Mouse (Mus musculus) midbrain, embryonic 11.5 days (tissue): ENCODE results near the gene Rrn3. TPM values are rescaled to one million over a fixed set of nuclear protein-coding genes. Genes with fewer than 3 reads are reported as not detected.
A peak's percentile ranks its signal among the peaks of the same experiment; 100 is the strongest.
"Not testable (repeated sequence)": the region's sequence is repeated elsewhere in the genome, so short reads cannot be mapped to it uniquely, and the experiment has no call there.

Source experiments
- ATAC-seq: fragments of 200-750 bp; cut with Nextera tagmentation; 2 replicates; pipeline ENCODE4 v1.8.0; 2017; ENCODE audit warnings: moderate TSS enrichment, moderate library complexity; ENCODE audit not compliant: low FRiP score
- DNase-seq: peaks from one replicate; pipeline ENCODE4 v3.0.0; 2015; ENCODE audit warnings: low spot score; ENCODE audit errors: missing footprints
- H3K27ac ChIP-seq: fragments of 300-500 bp; sonication (generic); 2 replicates; pipeline ENCODE4 v1.5.1; 2014; ENCODE audit warnings: low read depth, low read length
- H3K27me3 ChIP-seq: fragments of 300-500 bp; sonication (generic); 2 replicates; pipeline ENCODE4 v1.6.1; 2014; ENCODE audit warnings: mild to moderate bottlenecking, low read length, moderate library complexity, mixed read lengths; ENCODE audit not compliant: control insufficient read depth, insufficient read depth
- H3K36me3 ChIP-seq: fragments of 300-500 bp; sonication (generic); 2 replicates; pipeline ENCODE4 v1.6.1; 2014; ENCODE audit warnings: mild to moderate bottlenecking, low read length, moderate library complexity, mixed read lengths; ENCODE audit not compliant: control insufficient read depth, insufficient read depth
- H3K4me1 ChIP-seq: fragments of 300-500 bp; sonication (generic); 2 replicates; pipeline ENCODE4 v1.6.1; 2014; ENCODE audit warnings: low read length; ENCODE audit not compliant: control insufficient read depth, insufficient read depth
- H3K4me2 ChIP-seq: fragments of 300-500 bp; sonication (generic); 2 replicates; pipeline ENCODE4 v1.6.1; 2014; ENCODE audit warnings: mild to moderate bottlenecking, moderate library complexity
- H3K4me3 ChIP-seq: fragments of 300-500 bp; sonication (generic); 2 replicates; pipeline ENCODE4 v1.5.1; 2014; ENCODE audit warnings: low read depth, low read length
- H3K9ac ChIP-seq: fragments of 300-500 bp; sonication (generic); 2 replicates; pipeline ENCODE4 v1.6.1; 2014; ENCODE audit warnings: low read length
- H3K9me3 ChIP-seq: fragments of 300-500 bp; sonication (generic); 2 replicates; pipeline ENCODE4 v1.6.1; 2016; ENCODE audit warnings: low read length; ENCODE audit not compliant: control insufficient read depth
- WGBS: fragments of 180-500 bp; shearing (Covaris S2); extraction: QIAGEN DNeasy Blood & Tissue Kit; methylation state at CpG from one replicate; pipeline ENCODE4 v1.1.7; 2014; 5-methylcytosine and 5-hydroxymethylcytosine counted together
- polyA plus RNA-seq: library from polyadenylated mRNA; unstranded; fragments of >200 nt; fragmentation: Nextera tagmentation; extraction: Ambion mirVana; gene quantifications from 2 replicates; pipeline ENCODE4 v1.2.1, GENCODE M21; 2014

Rrn3 gene
- 107 and 118 TPM in 2 replicates for polyA plus RNA-seq

- DNase-seq (peak; percentile 98), ATAC-seq (peak; percentile 99)
- Histone ChIP-seq H3K27me3 (no peaks in the 10 kb centered on the region), H3K4me3 (peak within 1 kb of the TSS; percentile 81), H3K4me1 (peaks cover 16% of the 10 kb centered on the region), H3K36me3 (peaks cover 3% of the 10 kb centered on the region), H3K9me3 (no peaks in the 10 kb centered on the region), H3K27ac (peak within 1 kb of the TSS; percentile 72), H3K4me2 (peak within 1 kb of the TSS; percentile 69), H3K9ac (peak within 1 kb of the TSS; percentile 91)
- WGBS, result under 1% methylated on average over 55 of the region's 57 CpGs
These were observed at the start of gene Rrn3 for GRCm38 (mm10) chr16:13780353-13781036. Rrn3 (plus strand) TSS chr16:13780708.

- no peaks in the 10 kb centered on the region for H3K27me3 ChIP-seq
- no peak overlapping the region for H3K9ac ChIP-seq
- no peak for ATAC-seq
- no peaks in the 10 kb centered on the region for H3K36me3 ChIP-seq
- H3K4me3 ChIP-seq, result no peak overlapping the region
- no peak overlapping the region for H3K27ac ChIP-seq
- WGBS, result 79% methylated on average over 3 of the region's 3 CpGs
- no peaks in the 10 kb centered on the region for H3K9me3 ChIP-seq
- H3K4me1 ChIP-seq, result no peaks in the 10 kb centered on the region
- no peak for DNase-seq
- H3K4me2 ChIP-seq, result no peak overlapping the region
These were observed 47.7 kb upstream of the Rrn3 start for GRCm38 (mm10) chr16:13732786-13733185.

GRCm38 (mm10) chr16:13733518-13734137, 46.9 kb upstream of the Rrn3 start:
- Histone ChIP-seq H3K27me3 (no peaks in the 10 kb centered on the region), H3K4me1 (no peaks in the 10 kb centered on the region), H3K9ac (no peak overlapping the region), H3K4me3 (no peak overlapping the region), H3K4me2 (no peak overlapping the region), H3K36me3 (no peaks in the 10 kb centered on the region), H3K27ac (no peak overlapping the region), H3K9me3 (no peaks in the 10 kb centered on the region)
- ATAC-seq (peak; percentile 33; the same call in 1 of the 2 replicates), DNase-seq (peak; percentile 91)
- WGBS, result 25% methylated on average over 9 of the region's 9 CpGs

GRCm38 (mm10) chr16:13735977-13736376, 44.5 kb upstream of the Rrn3 start:
- no peak overlapping the region for H3K4me3 ChIP-seq
- H3K9ac ChIP-seq, result no peak overlapping the region
- ATAC-seq, result no peak
- H3K4me1 ChIP-seq, result no peaks in the 10 kb centered on the region
- H3K27ac ChIP-seq, result no peak overlapping the region
- 91% methylated on average over 8 of the region's 8 CpGs for WGBS
- no peaks in the 10 kb centered on the region for H3K27me3 ChIP-seq
- no peak for DNase-seq
- H3K9me3 ChIP-seq, result no peaks in the 10 kb centered on the region
- no peak overlapping the region for H3K4me2 ChIP-seq
- H3K36me3 ChIP-seq, result no peaks in the 10 kb centered on the region

- not testable (repeated sequence) for H3K27me3 ChIP-seq, H3K9me3 ChIP-seq, ATAC-seq, H3K27ac ChIP-seq, H3K4me1 ChIP-seq, H3K4me2 ChIP-seq, H3K36me3 ChIP-seq, DNase-seq, H3K9ac ChIP-seq, H3K4me3 ChIP-seq
- 63% methylated on average over 4 of the region's 4 CpGs for WGBS
These were observed 41.5 kb upstream of the Rrn3 start for GRCm38 (mm10) chr16:13739044-13739443.

GRCm38 (mm10) chr16:13740844-13741243, 39.7 kb upstream of the Rrn3 start:
- Histone ChIP-seq H3K36me3 (no peaks in the 10 kb centered on the region), H3K4me2 (no peak overlapping the region), H3K27me3 (no peaks in the 10 kb centered on the region), H3K27ac (no peak overlapping the region), H3K9me3 (no peaks in the 10 kb centered on the region), H3K4me1 (no peaks in the 10 kb centered on the region), H3K9ac (no peak overlapping the region), H3K4me3 (no peak overlapping the region)
- DNase-seq (no peak), ATAC-seq (no peak)
- 69% methylated on average over 2 of the region's 2 CpGs for WGBS

GRCm38 (mm10) chr16:13747708-13748107, 32.8 kb upstream of the Rrn3 start:
- Histone ChIP-seq H3K9ac (no peak overlapping the region), H3K27me3 (no peaks in the 10 kb centered on the region), H3K36me3 (no peaks in the 10 kb centered on the region), H3K4me3 (no peak overlapping the region), H3K4me2 (no peak overlapping the region), H3K4me1 (no peaks in the 10 kb centered on the region), H3K27ac (no peak overlapping the region), H3K9me3 (no peaks in the 10 kb centered on the region)
- WGBS, result 93% methylated on average over 8 of the region's 8 CpGs
- ATAC-seq (no peak), DNase-seq (no peak)

GRCm38 (mm10) chr16:13748124-13748523, 32.4 kb upstream of the Rrn3 start:
- whole genome bisulfite sequencing, result 62% methylated on average over 3 of the region's 3 CpGs

GRCm38 (mm10) chr16:13748813-13749212, 31.7 kb upstream of the Rrn3 start:
- not testable (repeated sequence) for H3K4me3 ChIP-seq, H3K4me1 ChIP-seq, H3K9ac ChIP-seq, DNase-seq, H3K27ac ChIP-seq, H3K9me3 ChIP-seq, H3K36me3 ChIP-seq, H3K27me3 ChIP-seq, ATAC-seq, H3K4me2 ChIP-seq
- 13% methylated on average over 10 of the region's 10 CpGs for WGBS

More at GRCm38 (mm10) chr16:13748124-13748523, 32.4 kb upstream of the Rrn3 start:
- Histone ChIP-seq H3K27ac (no peak overlapping the region), H3K4me2 (no peak overlapping the region), H3K9me3 (no peaks in the 10 kb centered on the region), H3K9ac (no peak overlapping the region), H3K4me3 (no peak overlapping the region), H3K36me3 (no peaks in the 10 kb centered on the region), H3K27me3 (no peaks in the 10 kb centered on the region), H3K4me1 (no peaks in the 10 kb centered on the region)
- DNase-seq, result no peak
- ATAC-seq, result no peak
